Mouse (Mus musculus) myocyte (in vitro differentiated cells): ENCODE measurements around the gene Phldb3.

ENCODE experiments used
- CEBPB ChIP-seq: IDR thresholded peaks from 2 replicates; pipeline ENCODE4 v1.6.1; 2011; ENCODE audit warnings: mild to moderate bottlenecking, moderate library complexity; ENCODE audit not compliant: poor library complexity, insufficient read depth, severe bottlenecking
- E2F4 ChIP-seq: IDR thresholded peaks from one replicate; pipeline ENCODE4 v1.6.1; 2011; ENCODE audit warnings: mild to moderate bottlenecking, control low read depth, moderate library complexity; ENCODE audit not compliant: insufficient read depth
- MAX ChIP-seq: IDR thresholded peaks from one replicate; pipeline ENCODE4 v1.6.1; 2011; ENCODE audit warnings: low read depth, mild to moderate bottlenecking, control low read depth
- MYOD1 ChIP-seq, 3 experiments: IDR thresholded peaks; one replicate each; pipeline ENCODE4 v1.6.1; 2011; ENCODE audit warnings: control low read depth in 2 of 3, low read depth in 2 of 3, mild to moderate bottlenecking in 2 of 3, moderate library complexity in 1 of 3; ENCODE audit not compliant: insufficient read length in 2 of 3, control insufficient read depth in 1 of 3
- MYOG ChIP-seq, 3 experiments: IDR thresholded peaks; one replicate each; pipeline ENCODE4 v1.6.1; 2011; ENCODE audit warnings: control low read depth in 2 of 3, low read depth in 2 of 3, mild to moderate bottlenecking in 2 of 3; ENCODE audit not compliant: insufficient read length in 2 of 3, control insufficient read depth in 1 of 3, insufficient read depth in 1 of 3
- POLR2A ChIP-seq: IDR thresholded peaks from one replicate; pipeline ENCODE4 v1.6.1; 2011; ENCODE audit warnings: low read depth, mild to moderate bottlenecking, control low read depth, moderate library complexity; ENCODE audit not compliant: insufficient read length
- POLR2AphosphoS2 ChIP-seq: IDR thresholded peaks from one replicate; pipeline ENCODE4 v1.6.1; 2011; ENCODE audit warnings: low read depth, control low read depth; ENCODE audit not compliant: insufficient read length
- REST ChIP-seq: IDR thresholded peaks from one replicate; pipeline ENCODE4 v1.6.1; 2011; ENCODE audit warnings: mild to moderate bottlenecking, control low read depth, moderate library complexity; ENCODE audit not compliant: insufficient read depth, insufficient read length
- SRF ChIP-seq: IDR thresholded peaks from one replicate; pipeline ENCODE4 v1.6.1; 2011; ENCODE audit warnings: low read depth; ENCODE audit not compliant: control insufficient read depth, insufficient read length
- TCF12 ChIP-seq: IDR thresholded peaks from one replicate; pipeline ENCODE4 v1.6.1; 2011; ENCODE audit warnings: mild to moderate bottlenecking, control low read depth; ENCODE audit not compliant: poor library complexity, insufficient read depth, severe bottlenecking
- TCF3 ChIP-seq: IDR thresholded peaks from one replicate; pipeline ENCODE4 v1.6.1; 2011; ENCODE audit warnings: low read depth, control low read depth; ENCODE audit not compliant: insufficient read length
- USF1 ChIP-seq: IDR thresholded peaks from one replicate; pipeline ENCODE4 v1.6.1; 2011; ENCODE audit warnings: low read depth, mild to moderate bottlenecking, control low read depth, moderate library complexity

GRCm38 (mm10) chr7:24611709-24612108, 1.1 kb downstream of the Phldb3 start:
- TF ChIP-seq POLR2A (no peak), TCF12 (no peak), E2F4 (no peak), MYOG (IDR thresholded peaks at IDR 0.05; ENCODE audit: control insufficient read depth in 1 of 3, insufficient read depth in 1 of 3, insufficient read length in 2 of 3, low read depth in 2 of 3) (no peak), USF1 (no peak), MYOD1 (IDR thresholded peaks at IDR 0.05; ENCODE audit: control insufficient read depth in 1 of 3, insufficient read length in 2 of 3, low read depth in 2 of 3) (no peak), MAX (no peak), POLR2AphosphoS2 (no peak), TCF3 (no peak), CEBPB (no peak), REST (no peak), SRF (no peak)
